ENCODE assay signal across 25 mouse cellular contexts in genomic region chr6:12488882-12489281, GRCm38 (mm10).
DNase-seq lines count a peak whose midpoint lies in the region; ATAC-seq and TF ChIP-seq lines count a peak whose summit lies in the region.
"Had no signal": no experiment of that assay in that cellular context is flagged by ENCODE, and none has a peak within 500 bp of the region (broad histone marks: within the 10 kb centered on the region; RNA-seq: fewer than 3 reads in every experiment).

No protein-coding gene starts in this region.

- ATAC-seq in kidney, embryonic 16.5 days (ENCODE audit: low FRiP score, low TSS enrichment), result peak; percentile 39; the same call in 1 of the 2 replicates
- ATAC-seq in hindbrain, embryonic 12.5 days (ENCODE audit: low FRiP score), result peak; percentile 73
- ATAC-seq in hindbrain, embryonic 15.5 days (ENCODE audit: low FRiP score, low read depth), result peak; percentile 85; the same call in 1 of the 2 replicates
- ATAC-seq in midbrain, postnatal 0 days (ENCODE audit: low FRiP score), result no peak
- ATAC-seq: liver, embryonic 12.5 days; Patski had no signal

- no peak overlapping the region for H3K4me3 ChIP-seq in kidney, embryonic 16.5 days (ENCODE audit: low read length)
- no peak overlapping the region for H3K4me3 ChIP-seq in hindbrain, embryonic 12.5 days
- no peak overlapping the region for H3K4me3 ChIP-seq in hindbrain, embryonic 15.5 days
- H3K4me3 ChIP-seq in midbrain, postnatal 0 days (ENCODE audit: low read depth, low read length), result no peak overlapping the region
- H3K4me3 ChIP-seq: embryonic facial prominence, embryonic 12.5 days; heart, embryonic 15.5 days; limb, embryonic 13.5 days; liver, embryonic 12.5 days had no signal

- H3K4me1 ChIP-seq in kidney, embryonic 16.5 days (ENCODE audit: insufficient read depth, low read length), result no peaks in the 10 kb centered on the region
- H3K4me1 ChIP-seq in hindbrain, embryonic 12.5 days, result peaks cover 5% of the 10 kb centered on the region; the same call in 1 of the 2 replicates
- no peaks in the 10 kb centered on the region for H3K4me1 ChIP-seq in hindbrain, embryonic 15.5 days (replicated peaks)
- H3K4me1 ChIP-seq in midbrain, postnatal 0 days (ENCODE audit: insufficient read depth, low read length), result no peaks in the 10 kb centered on the region
- H3K4me1 ChIP-seq: embryonic facial prominence, embryonic 12.5 days; heart, embryonic 15.5 days; limb, embryonic 13.5 days; liver, embryonic 12.5 days had no signal

- no peak for TF ChIP-seq CTCF in midbrain, postnatal 0 days (IDR thresholded peaks at IDR 0.05)

- H3K27me3 ChIP-seq in kidney, embryonic 16.5 days (ENCODE audit: insufficient read depth, low read length), result no peaks in the 10 kb centered on the region
- no peaks in the 10 kb centered on the region for H3K27me3 ChIP-seq in hindbrain, embryonic 12.5 days
- H3K27me3 ChIP-seq in hindbrain, embryonic 15.5 days, result no peaks in the 10 kb centered on the region
- no peaks in the 10 kb centered on the region for H3K27me3 ChIP-seq in midbrain, postnatal 0 days (ENCODE audit: insufficient read depth, low read length)
- H3K27me3 ChIP-seq: CH12.LX; embryonic facial prominence, embryonic 12.5 days; heart, embryonic 15.5 days; limb, embryonic 13.5 days; liver, embryonic 12.5 days; Patski had no signal

- no peak for DNase-seq in kidney, postnatal 4 days
- peak; percentile 25 for DNase-seq in midbrain, postnatal 0 days (ENCODE audit: low spot score)
- DNase-seq in ovary, postnatal 36 days (ENCODE audit: low spot score), result no peak
- no peak for DNase-seq in ovary, adult 18-20 months (ENCODE audit: low spot score)
- no peak for DNase-seq in embryo, embryonic 11 days
- DNase-seq: B cell, adult 2 months; cerebellum, adult 18-20 months; cerebellum, postnatal 14 days; gastrocnemius, postnatal 36 days; heart, postnatal 36 days; lung, adult 2 months; lung, postnatal 14 days; right cerebral cortex, postnatal 14 days had no signal

- H3K9me3 ChIP-seq in kidney, embryonic 16.5 days (ENCODE audit: low read length), result no peaks in the 10 kb centered on the region
- H3K9me3 ChIP-seq in hindbrain, embryonic 12.5 days (replicated peaks), result no peaks in the 10 kb centered on the region
- no peaks in the 10 kb centered on the region for H3K9me3 ChIP-seq in hindbrain, embryonic 15.5 days
- no peaks in the 10 kb centered on the region for H3K9me3 ChIP-seq in midbrain, postnatal 0 days (ENCODE audit: low read length)
- H3K9me3 ChIP-seq: embryonic facial prominence, embryonic 12.5 days; G1E; heart, embryonic 15.5 days; limb, embryonic 13.5 days; liver, embryonic 12.5 days had no signal

- H3K9ac ChIP-seq in kidney, embryonic 16.5 days (replicated peaks; ENCODE audit: low read length), result no peak overlapping the region
- H3K9ac ChIP-seq in hindbrain, embryonic 12.5 days, result no peak overlapping the region
- no peak overlapping the region for H3K9ac ChIP-seq in hindbrain, embryonic 15.5 days
- no peak overlapping the region for H3K9ac ChIP-seq in midbrain, postnatal 0 days (replicated peaks; ENCODE audit: low read length, poor library complexity, severe bottlenecking)
- H3K9ac ChIP-seq: embryonic facial prominence, embryonic 12.5 days; heart, embryonic 15.5 days; limb, embryonic 13.5 days; liver, embryonic 12.5 days had no signal

- no peak overlapping the region for H3K4me2 ChIP-seq in kidney, embryonic 16.5 days (replicated peaks; ENCODE audit: low read depth, low read length)
- H3K4me2 ChIP-seq in hindbrain, embryonic 12.5 days (replicated peaks), result no peak overlapping the region
- H3K4me2 ChIP-seq in hindbrain, embryonic 15.5 days, result no peak overlapping the region
- H3K4me2 ChIP-seq in midbrain, postnatal 0 days (ENCODE audit: low read depth, low read length, poor library complexity, severe bottlenecking), result no peak overlapping the region
- H3K4me2 ChIP-seq: embryonic facial prominence, embryonic 12.5 days; heart, embryonic 15.5 days; limb, embryonic 13.5 days; liver, embryonic 12.5 days had no signal

- 50% methylated on average over 1 of the region's 1 CpGs for WGBS in kidney, embryonic 16.5 days
- 17% methylated on average over 1 of the region's 1 CpGs for WGBS in hindbrain, embryonic 12.5 days
- WGBS in hindbrain, embryonic 15.5 days, result 15% methylated on average over 1 of the region's 1 CpGs
- 9% methylated on average over 1 of the region's 1 CpGs for whole genome bisulfite sequencing in midbrain, postnatal 0 days

- H3K27ac ChIP-seq in kidney, embryonic 16.5 days (ENCODE audit: low read length), result no peak overlapping the region
- H3K27ac ChIP-seq in hindbrain, embryonic 12.5 days, result peak overlapping the region; percentile 40
- peak overlapping the region; percentile 40; the same call in 1 of the 2 replicates for H3K27ac ChIP-seq in hindbrain, embryonic 15.5 days (replicated peaks)
- no peak overlapping the region for H3K27ac ChIP-seq in midbrain, postnatal 0 days (ENCODE audit: low read depth, low read length)
- H3K27ac ChIP-seq: embryonic facial prominence, embryonic 12.5 days; heart, embryonic 15.5 days; kidney, postnatal 0 days; limb, embryonic 13.5 days; liver, embryonic 12.5 days; stomach, postnatal 0 days had no signal

- H3K36me3 ChIP-seq in kidney, embryonic 16.5 days (ENCODE audit: insufficient read depth, low read length), result no peaks in the 10 kb centered on the region
- H3K36me3 ChIP-seq in hindbrain, embryonic 12.5 days, result no peaks in the 10 kb centered on the region
- H3K36me3 ChIP-seq in hindbrain, embryonic 15.5 days, result no peaks in the 10 kb centered on the region
- no peaks in the 10 kb centered on the region for H3K36me3 ChIP-seq in midbrain, postnatal 0 days (ENCODE audit: insufficient read depth, low read length)
- H3K36me3 ChIP-seq: embryonic facial prominence, embryonic 12.5 days; G1E; heart, embryonic 15.5 days; limb, embryonic 13.5 days; liver, embryonic 12.5 days had no signal

Comparison
In these comparisons a context has a peak if more than half of its experiments do, and no peak if none do; other contexts are left out.
1. H3K27ac ChIP-seq: peak in hindbrain, embryonic 12.5 days (single experiment) and hindbrain, embryonic 15.5 days (single experiment); none in kidney, embryonic 16.5 days (single experiment) and midbrain, postnatal 0 days (single experiment).